Mouse (Mus musculus): ENCODE measurements around the gene Actg1.
A peak's percentile ranks its signal among the peaks of the same experiment; 100 is the strongest.

DNA sequence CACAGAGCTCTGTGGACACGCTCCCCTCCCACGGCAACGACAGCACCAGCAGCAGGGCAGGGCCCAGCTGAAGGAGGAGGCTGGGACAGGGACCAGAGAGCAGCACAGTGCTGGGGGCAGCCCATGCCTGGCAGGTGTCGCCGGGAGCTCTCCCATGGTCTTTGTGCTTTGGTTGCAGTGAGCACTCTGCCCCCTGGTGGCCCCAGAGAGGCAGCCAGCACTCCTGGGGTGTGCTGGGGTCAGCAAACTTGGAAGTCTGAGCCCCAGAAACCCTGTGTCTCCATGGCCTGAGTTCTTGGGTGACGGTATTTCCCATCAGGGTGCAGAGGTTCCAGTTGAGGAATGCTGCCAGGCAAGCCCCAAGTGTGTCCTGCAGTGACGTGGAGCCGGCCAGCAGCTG is 21.3 kb upstream of the Actg1 start:
- TF ChIP-seq CTCF (IDR thresholded peaks at IDR 0.05; ENCODE audit: low read depth) (peak; percentile 93), EP300 (IDR thresholded peaks at IDR 0.05; ENCODE audit: low read depth) (no peak)

All from liver, embryonic 14.5 days (tissue).